Mouse (Mus musculus) retina, postnatal 7 days (tissue): ENCODE measurements around the gene Ipmk.

Source experiments
- DNase-seq: peaks from one replicate; pipeline ENCODE4 v3.0.0-alpha.2; 2012; ENCODE audit warnings: low read depth, low spot score

Ipmk gene

DNA sequence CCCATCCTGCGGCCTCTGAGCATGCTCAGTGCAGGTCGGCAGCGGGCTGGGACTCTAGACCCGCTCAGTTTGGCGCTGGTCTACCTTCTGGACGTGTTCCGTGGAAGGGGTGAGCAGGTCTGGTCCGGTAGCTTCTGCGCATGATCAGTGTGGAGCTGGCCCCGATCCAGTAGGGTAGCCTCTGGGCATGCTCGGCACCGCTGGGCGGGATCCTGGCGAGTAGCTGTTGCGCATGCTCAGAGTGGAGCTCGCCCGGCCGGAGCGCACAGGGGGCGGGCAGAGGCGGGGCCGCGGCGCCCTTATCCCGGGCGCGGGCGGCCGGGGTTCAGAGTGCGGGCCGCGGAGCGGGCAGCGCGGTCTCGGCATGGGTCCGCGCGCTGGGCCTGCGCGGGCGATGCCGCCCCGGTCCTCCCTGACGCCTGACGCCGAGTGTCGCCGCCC, at the start of gene Ipmk:
TSS of gene Ipmk (plus strand) at position 255 of the 441 bp plus-strand sequence.
- peak; percentile 97 for DNase-seq

- no peak for DNase-seq
These were observed 47.4 kb upstream of the Ipmk start for GRCm38 (mm10) chr10:71300161-71300560.

GRCm38 (mm10) chr10:71302490-71302889, 45.1 kb upstream of the Ipmk start:
- DNase-seq, result no peak

DNA sequence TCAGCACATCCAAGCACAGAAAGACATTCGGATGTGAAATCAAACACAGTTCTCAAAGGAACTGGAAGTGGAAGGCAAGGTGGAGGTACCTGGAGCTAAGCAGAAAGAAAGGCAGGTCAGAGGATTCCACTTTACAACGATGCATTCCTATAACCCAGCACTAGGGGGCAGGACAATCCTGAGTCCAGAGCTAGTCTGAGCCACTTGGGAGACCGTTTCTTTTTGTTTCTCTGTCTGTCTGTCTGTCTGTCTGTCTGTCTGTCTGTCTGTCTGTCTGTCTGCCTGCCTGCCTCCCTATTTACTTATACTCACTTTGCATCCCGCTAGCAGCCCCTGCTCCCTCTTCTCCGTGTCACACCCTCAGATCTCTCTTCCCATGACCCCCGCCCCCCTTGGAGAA, 41.4 kb upstream of the Ipmk start:
- DNase-seq, result no peak

- DNase-seq, result no peak
These were observed 40.8 kb upstream of the Ipmk start for GRCm38 (mm10) chr10:71306759-71307158.

- no peak for DNase-seq
These were observed 39.4 kb upstream of the Ipmk start for GRCm38 (mm10) chr10:71308199-71308598.

- no peak for DNase-seq
These were observed 37.3 kb upstream of the Ipmk start for GRCm38 (mm10) chr10:71310288-71310687.

DNA sequence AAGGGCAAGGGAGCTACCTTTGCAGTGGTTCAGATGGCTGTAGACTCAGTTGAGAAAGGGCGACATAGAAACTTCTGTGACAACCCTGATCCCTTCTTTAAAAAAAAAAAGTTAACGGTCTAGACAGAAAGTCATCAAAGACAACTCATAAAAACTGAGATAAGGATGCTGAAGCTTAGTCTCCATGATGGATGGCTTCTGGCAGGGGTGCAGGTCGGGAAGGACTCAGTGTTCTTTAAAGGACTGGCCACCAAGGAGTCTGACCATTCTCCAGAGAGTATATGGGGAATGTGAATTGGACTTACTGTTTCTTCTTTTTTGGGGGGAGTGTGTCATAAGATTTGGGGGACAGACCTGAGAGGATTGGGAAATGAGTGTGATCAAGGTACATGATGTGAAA, 33.0 kb upstream of the Ipmk start:
- no peak for DNase-seq

DNA sequence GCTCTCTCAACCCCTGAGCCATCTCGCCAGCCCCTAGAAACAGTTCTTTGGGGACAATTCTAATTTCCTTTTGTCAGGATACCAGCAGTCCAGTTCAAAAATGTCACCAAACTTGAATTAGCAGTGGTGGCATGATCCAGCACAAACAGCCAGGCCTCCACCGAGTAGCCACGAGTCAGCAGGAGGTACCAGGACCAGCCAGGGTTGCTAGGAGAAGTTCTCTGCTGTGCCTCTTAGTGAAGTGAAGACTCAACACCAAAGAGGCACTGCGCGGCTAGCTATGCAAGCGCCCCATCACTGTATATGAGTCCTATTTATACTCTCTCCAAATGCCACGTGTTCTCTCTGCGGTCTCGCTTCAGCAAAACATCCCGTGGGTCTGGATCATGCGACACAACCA, 31.5 kb upstream of the Ipmk start:
- DNase-seq, result no peak

DNA sequence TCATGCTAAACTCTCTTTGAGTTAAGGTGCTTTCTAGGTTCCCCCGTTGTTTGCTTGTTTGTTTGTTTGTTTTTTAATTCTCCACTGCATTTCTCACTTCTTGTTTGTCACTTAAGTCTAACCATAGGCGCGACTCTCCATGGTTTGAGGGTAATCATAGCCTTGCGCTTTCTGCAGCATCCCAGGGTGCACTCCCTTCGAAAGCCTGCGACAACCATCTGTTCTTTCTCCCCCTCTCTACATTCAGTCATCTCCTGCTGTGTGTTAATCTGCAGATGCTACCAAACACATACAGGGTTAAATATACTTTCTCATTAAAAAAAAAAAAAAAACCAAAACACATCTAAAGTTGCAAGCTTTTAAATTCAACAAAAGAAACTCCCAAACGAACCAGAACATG, 31.1 kb upstream of the Ipmk start:
- no peak for DNase-seq

DNA sequence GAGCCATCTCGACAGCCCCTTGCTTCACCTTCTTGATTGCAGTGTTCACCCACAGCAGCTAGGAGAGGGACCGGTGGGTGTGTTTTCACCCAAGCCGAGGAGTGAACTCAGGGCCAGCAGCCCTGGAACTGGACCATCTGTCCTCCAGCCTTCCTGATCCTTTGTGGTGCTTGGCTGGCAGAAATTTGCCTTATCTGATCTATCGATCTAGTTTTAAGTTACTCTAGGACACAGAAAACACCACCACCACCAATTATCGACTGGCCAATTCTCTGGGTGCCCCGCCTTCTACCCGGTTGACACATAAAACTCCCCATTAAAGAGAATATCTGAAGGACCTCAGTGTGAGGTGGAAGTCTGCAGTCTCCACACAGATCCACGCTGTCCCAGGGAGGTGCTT, 23.9 kb upstream of the Ipmk start:
- DNase-seq, result no peak

GRCm38 (mm10) chr10:71326123-71326522, 21.4 kb upstream of the Ipmk start:
- DNase-seq, result no peak

- DNase-seq, result peak; percentile 64
These were observed 20.8 kb upstream of the Ipmk start for GRCm38 (mm10) chr10:71326789-71327188.

GRCm38 (mm10) chr10:71327386-71327785, 20.2 kb upstream of the Ipmk start:
- no peak for DNase-seq

GRCm38 (mm10) chr10:71328382-71328781, 19.2 kb upstream of the Ipmk start:
- no peak for DNase-seq

GRCm38 (mm10) chr10:71328870-71329269, 18.7 kb upstream of the Ipmk start:
- DNase-seq, result no peak

DNA sequence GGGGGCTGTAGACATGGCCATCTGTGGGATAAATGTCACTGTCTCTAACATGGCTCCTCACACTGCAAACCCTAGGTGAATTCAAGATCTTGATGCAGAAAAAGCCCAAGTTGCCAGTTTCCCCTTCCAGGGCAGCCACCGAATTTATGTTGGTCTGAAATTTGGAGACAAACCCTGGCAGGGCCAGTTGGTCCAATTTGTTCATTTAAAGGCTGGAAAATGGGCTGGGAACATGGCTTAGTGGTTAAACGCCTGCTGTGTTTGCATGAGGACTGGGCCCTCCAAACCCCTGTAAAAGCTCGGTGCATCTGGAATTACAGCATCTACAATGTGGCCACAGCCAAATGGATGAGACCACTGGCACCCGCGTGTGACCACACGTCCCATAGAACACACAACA, 18.3 kb upstream of the Ipmk start:
- no peak for DNase-seq

- no peak for DNase-seq
These were observed 17.5 kb upstream of the Ipmk start for GRCm38 (mm10) chr10:71330070-71330469.

- no peak for DNase-seq
These were observed 15.7 kb upstream of the Ipmk start for GRCm38 (mm10) chr10:71331908-71332307.

DNA sequence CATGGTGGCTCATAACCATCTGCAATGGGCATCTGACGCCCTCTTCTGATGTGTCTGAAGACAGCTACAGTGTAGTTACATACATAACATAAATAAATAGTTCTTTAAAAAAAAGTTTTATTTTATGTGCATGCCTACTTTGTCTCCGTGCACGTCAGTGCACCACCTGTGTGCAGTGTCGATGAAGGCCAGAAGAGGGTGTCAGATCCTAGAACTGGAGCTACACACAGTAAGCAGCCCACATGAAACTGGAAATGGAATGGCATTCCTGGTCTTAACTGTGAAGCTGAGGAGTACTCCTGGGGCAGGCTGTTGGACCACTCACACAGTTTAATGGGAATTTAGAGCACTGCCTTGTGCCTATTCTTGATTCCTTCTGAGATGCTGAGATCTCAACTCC, 15.2 kb upstream of the Ipmk start:
- no peak for DNase-seq

DNA sequence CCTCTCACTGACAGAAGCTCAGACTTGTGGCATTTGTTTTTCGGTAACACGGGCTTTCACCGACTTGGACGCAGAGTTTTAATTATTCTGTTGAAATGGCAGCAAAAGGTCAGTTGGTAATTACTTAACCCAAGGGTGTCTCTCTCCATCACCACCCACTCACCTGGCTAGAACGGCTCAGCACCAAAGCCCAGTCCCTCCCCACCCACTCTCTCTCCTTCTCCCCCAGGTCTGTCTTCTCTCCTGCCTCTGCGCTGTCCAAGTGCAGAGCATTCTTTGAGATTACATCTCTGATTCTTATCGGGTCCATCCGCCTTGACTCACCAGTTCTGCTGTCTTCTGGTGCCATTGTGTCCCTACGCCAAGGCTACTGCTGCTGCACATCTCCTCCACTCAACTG, 14.7 kb upstream of the Ipmk start:
- no peak for DNase-seq

- DNase-seq, result no peak
These were observed 9.8 kb upstream of the Ipmk start for GRCm38 (mm10) chr10:71337733-71338132.

DNA sequence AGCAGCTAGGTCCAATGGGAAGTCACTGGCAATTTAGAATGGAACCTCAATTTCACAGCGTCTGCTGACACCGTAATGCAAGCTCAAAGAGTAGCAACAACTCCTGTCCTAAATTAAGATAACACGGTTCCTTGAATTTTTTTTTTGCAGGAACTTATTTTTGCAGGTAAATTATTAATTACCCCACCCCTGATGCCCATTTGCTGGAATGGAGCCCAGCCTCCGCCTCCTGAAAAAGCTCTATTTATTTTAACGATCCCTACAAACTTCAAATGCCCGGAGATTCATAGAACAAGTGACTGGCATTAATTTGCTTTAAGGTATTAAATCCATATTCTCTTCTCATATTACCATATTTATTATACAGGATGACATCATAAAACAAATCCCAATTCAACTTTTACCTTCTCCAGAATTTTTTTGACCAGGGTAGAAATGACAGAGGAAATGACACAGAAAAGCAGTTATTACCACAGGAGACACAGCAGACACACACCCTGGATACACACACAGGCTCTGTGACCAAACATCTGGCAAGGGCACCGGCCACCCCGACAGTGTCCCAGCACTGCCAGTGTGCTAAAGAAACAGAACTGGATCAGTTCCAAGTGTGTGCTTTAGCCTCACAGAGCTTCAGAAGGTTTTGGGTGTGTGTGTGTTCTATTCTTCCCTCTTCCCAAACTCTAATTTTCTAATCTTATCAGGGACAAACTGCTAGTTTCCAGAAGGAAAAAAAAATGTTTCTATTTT, 9.2 kb upstream of the Ipmk start:
- no peak for DNase-seq

DNA sequence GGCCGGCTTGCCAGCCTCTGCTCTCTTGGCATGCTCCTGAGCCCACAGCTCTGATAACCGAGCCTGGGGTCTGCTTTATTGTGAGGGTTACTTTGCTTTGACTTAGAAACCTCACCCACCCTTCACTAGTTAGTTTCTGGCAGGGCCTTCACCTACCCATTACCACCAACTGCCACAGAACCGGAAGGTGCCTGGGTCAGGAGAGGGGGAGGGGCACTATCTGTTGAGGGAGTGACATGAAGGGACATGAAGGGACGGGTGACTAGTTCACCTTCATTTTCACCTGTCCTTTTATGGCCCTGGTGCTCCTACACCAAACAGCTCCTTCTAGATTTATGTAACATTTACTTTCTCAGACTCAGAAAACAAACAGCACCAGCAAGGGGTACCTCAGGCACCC, 8.1 kb upstream of the Ipmk start:
- DNase-seq, result no peak
